ENCODE assay signal across 11 mouse cellular contexts in genomic region chr6:98383411-98383810, GRCm38 (mm10). TPM values are rescaled to one million over a fixed set of nuclear protein-coding genes. Genes with fewer than 3 reads are reported as not detected.
DNase-seq lines count a peak whose midpoint lies in the region; ATAC-seq lines count a peak whose summit lies in the region.
"Had no signal": no experiment of that assay in that cellular context is flagged by ENCODE, and none has a peak within 500 bp of the region (broad histone marks: within the 10 kb centered on the region; RNA-seq: fewer than 3 reads in every experiment).

No protein-coding gene starts in this region.

- H3K27me3 ChIP-seq in forebrain, embryonic 14.5 days (replicated peaks; ENCODE audit: control insufficient read depth, insufficient read depth, low read length) = no peaks in the 10 kb centered on the region
- H3K27me3 ChIP-seq in forebrain, embryonic 12.5 days = no peaks in the 10 kb centered on the region
- no peaks in the 10 kb centered on the region for H3K27me3 ChIP-seq in limb, embryonic 11.5 days (ENCODE audit: control insufficient read depth, insufficient read depth, low read length)
- H3K27me3 ChIP-seq in limb, embryonic 10.5 days (ENCODE audit: low read depth, poor library complexity, severe bottlenecking) = no peaks in the 10 kb centered on the region
- H3K27me3 ChIP-seq: liver, embryonic 13.5 days; stomach, embryonic 15.5 days had no signal

- DNase-seq in forebrain, embryonic 14.5 days (ENCODE audit: low spot score) = peak; percentile 86
- peak; percentile 25 for DNase-seq in limb, embryonic 11.5 days (ENCODE audit: low spot score)
- DNase-seq in limb, embryonic 10.5 days (ENCODE audit: low spot score) = no peak
- DNase-seq in adipocyte (ENCODE audit: low spot score) = peak; percentile 44
- DNase-seq in left cerebral cortex, postnatal 25 days (ENCODE audit: low spot score in 2 of 2) = peak; percentile 40 to 84
- no peak for DNase-seq in spleen, adult 12 weeks (ENCODE audit: low spot score)
- DNase-seq: liver, embryonic 13.5 days had no signal

- WGBS in forebrain, embryonic 14.5 days = 29% methylated on average over 6 of the region's 6 CpGs
- WGBS in forebrain, embryonic 12.5 days = 41% methylated on average over 6 of the region's 6 CpGs
- 45% methylated on average over 6 of the region's 6 CpGs for WGBS in limb, embryonic 11.5 days
- WGBS in limb, embryonic 10.5 days = 50% methylated on average over 6 of the region's 6 CpGs

- intact Hi-C loops in left cerebral cortex, postnatal 25 days (cut with DNase I) = loop anchor here (1.0 to 5.0 kb wide), 4 partner anchors 96 to 1219 kb away; no protein-coding TSS in a partner anchor

- H3K4me1 ChIP-seq in forebrain, embryonic 14.5 days (ENCODE audit: control insufficient read depth, insufficient read depth, low read length) = no peaks in the 10 kb centered on the region
- no peaks in the 10 kb centered on the region for H3K4me1 ChIP-seq in forebrain, embryonic 12.5 days
- no peaks in the 10 kb centered on the region for H3K4me1 ChIP-seq in limb, embryonic 11.5 days (ENCODE audit: control insufficient read depth, insufficient read depth, low read length)
- H3K4me1 ChIP-seq in limb, embryonic 10.5 days = no peaks in the 10 kb centered on the region
- H3K4me1 ChIP-seq: liver, embryonic 13.5 days; stomach, embryonic 15.5 days had no signal

- H3K9me3 ChIP-seq in forebrain, embryonic 14.5 days (replicated peaks; ENCODE audit: control insufficient read depth, low read length) = no peaks in the 10 kb centered on the region
- H3K9me3 ChIP-seq in forebrain, embryonic 12.5 days = no peaks in the 10 kb centered on the region
- H3K9me3 ChIP-seq in limb, embryonic 11.5 days (ENCODE audit: control insufficient read depth, low read length) = no peaks in the 10 kb centered on the region
- no peaks in the 10 kb centered on the region for H3K9me3 ChIP-seq in limb, embryonic 10.5 days (replicated peaks)
- H3K9me3 ChIP-seq: liver, embryonic 13.5 days; stomach, embryonic 15.5 days had no signal

- H3K36me3 ChIP-seq in forebrain, embryonic 14.5 days (ENCODE audit: control insufficient read depth, insufficient read depth, low read length) = no peaks in the 10 kb centered on the region
- H3K36me3 ChIP-seq in forebrain, embryonic 12.5 days (replicated peaks) = no peaks in the 10 kb centered on the region
- H3K36me3 ChIP-seq in limb, embryonic 11.5 days (ENCODE audit: control insufficient read depth, insufficient read depth, low read length) = no peaks in the 10 kb centered on the region
- no peaks in the 10 kb centered on the region for H3K36me3 ChIP-seq in limb, embryonic 10.5 days
- H3K36me3 ChIP-seq: G1E; liver, embryonic 13.5 days; stomach, embryonic 15.5 days had no signal

- no peak overlapping the region for H3K27ac ChIP-seq in forebrain, embryonic 14.5 days (ENCODE audit: low read depth, low read length)
- no peak overlapping the region for H3K27ac ChIP-seq in forebrain, embryonic 12.5 days
- no peak overlapping the region for H3K27ac ChIP-seq in limb, embryonic 11.5 days (replicated peaks; ENCODE audit: low read depth, low read length)
- no peak overlapping the region for H3K27ac ChIP-seq in limb, embryonic 10.5 days
- H3K27ac ChIP-seq: liver, embryonic 13.5 days; stomach, embryonic 15.5 days had no signal

- ATAC-seq in forebrain, embryonic 14.5 days = peak; percentile 52; the same call in 1 of the 2 replicates
- ATAC-seq in forebrain, embryonic 12.5 days (ENCODE audit: low FRiP score) = no peak
- ATAC-seq in limb, embryonic 11.5 days (ENCODE audit: insufficient number of reproducible peaks, low FRiP score, low TSS enrichment, low read depth) = no peak
- ATAC-seq in erythroblast, adult 5-6 weeks (replicated peaks; ENCODE audit: low FRiP score, poor library complexity, severe bottlenecking) = no peak

- no peak overlapping the region for H3K9ac ChIP-seq in forebrain, embryonic 14.5 days (ENCODE audit: low read length)
- no peak overlapping the region for H3K9ac ChIP-seq in forebrain, embryonic 12.5 days
- H3K9ac ChIP-seq in limb, embryonic 11.5 days (ENCODE audit: low read length) = no peak overlapping the region
- H3K9ac ChIP-seq: liver, embryonic 13.5 days; stomach, embryonic 15.5 days had no signal

- H3K4me2 ChIP-seq in forebrain, embryonic 14.5 days (ENCODE audit: low read length) = no peak overlapping the region
- no peak overlapping the region for H3K4me2 ChIP-seq in forebrain, embryonic 12.5 days
- H3K4me2 ChIP-seq in limb, embryonic 11.5 days (ENCODE audit: low read depth, severe bottlenecking) = no peak overlapping the region
- H3K4me2 ChIP-seq: liver, embryonic 13.5 days; stomach, embryonic 15.5 days had no signal

- H3K4me3 ChIP-seq in forebrain, embryonic 14.5 days (ENCODE audit: low read depth, low read length) = no peak overlapping the region
- no peak overlapping the region for H3K4me3 ChIP-seq in forebrain, embryonic 12.5 days (replicated peaks)
- H3K4me3 ChIP-seq in limb, embryonic 11.5 days (ENCODE audit: low read depth, low read length) = no peak overlapping the region
- no peak overlapping the region for H3K4me3 ChIP-seq in limb, embryonic 10.5 days
- H3K4me3 ChIP-seq: liver, embryonic 13.5 days; stomach, embryonic 15.5 days had no signal

RNA-seq across cellular contexts. Expression of gene Gm765, which starts 40.9 kb away (rescaled TPM):
- polyA plus RNA-seq in forebrain, embryonic 14.5 days (2014; fragmentation: Nextera tagmentation; extraction: Ambion mirVana) = not detected in 2 replicates
- polyA plus RNA-seq in forebrain, embryonic 12.5 days (2016; fragmentation: Nextera tagmentation; extraction: Ambion mirVana) = not detected in 2 replicates
- polyA plus RNA-seq in limb, embryonic 11.5 days (2014; fragmentation: Nextera tagmentation; extraction: Ambion mirVana) = not detected in 2 replicates
- polyA plus RNA-seq in limb, embryonic 10.5 days (2016; fragmentation: Nextera tagmentation; extraction: Ambion mirVana) = not detected in 2 replicates
- total RNA-seq in left cerebral cortex, postnatal 25 days (2021) = 1 to 10 TPM in 1 of 2 experiments, under 1 TPM in 1; 0.92 to 1.4 TPM
- total RNA-seq in erythroblast, adult 5-6 weeks (2015; ENCODE audit: low replicate concordance) = not detected in 2 replicates
- not detected in 2 replicates for total RNA-seq in erythroblast, adult 5-6 weeks (2017; ENCODE audit: low replicate concordance)
- polyA plus RNA-seq: G1E; liver, embryonic 13.5 days; stomach, embryonic 15.5 days had no signal

Comparison
In these comparisons a context has a peak if more than half of its experiments do, and no peak if none do; other contexts are left out.
1. DNase-seq: peak in forebrain, embryonic 14.5 days (single experiment), limb, embryonic 11.5 days (single experiment), adipocyte (single experiment) and left cerebral cortex, postnatal 25 days (2 of 2); none in limb, embryonic 10.5 days (single experiment) and spleen, adult 12 weeks (single experiment).